Mouse (Mus musculus) lung, postnatal 0 days (tissue): ENCODE measurements around the gene D230025D16Rik. TPM values are rescaled to one million over a fixed set of nuclear protein-coding genes. Genes with fewer than 3 reads are reported as not detected.

Experiments
- ATAC-seq: fragments of 200-750 bp; cut with Nextera tagmentation; 2 replicates; pipeline ENCODE4 v1.8.0; 2017; ENCODE audit warnings: moderate library complexity
- DNase-seq: peaks from one replicate; pipeline ENCODE4 v3.0.0-alpha.2; 2016; ENCODE audit warnings: low spot score
- H3K27ac ChIP-seq: fragments of 300-500 bp; sonication (generic); 2 replicates; pipeline ENCODE4 v1.5.1; 2014; ENCODE audit warnings: antibody characterized with exemption, mild to moderate bottlenecking, low read length, mixed read lengths
- H3K27me3 ChIP-seq: fragments of 300-500 bp; sonication (generic); replicated peaks from 2 replicates; pipeline ENCODE4 v1.6.1; 2014; ENCODE audit warnings: low read length, mixed read lengths; ENCODE audit not compliant: insufficient read depth
- H3K36me3 ChIP-seq: fragments of 300-500 bp; sonication (generic); 2 replicates; pipeline ENCODE4 v1.6.1; 2014; ENCODE audit warnings: low read length, mixed read lengths; ENCODE audit not compliant: insufficient read depth
- H3K4me1 ChIP-seq: fragments of 300-500 bp; sonication (generic); 2 replicates; pipeline ENCODE4 v1.6.1; 2014; ENCODE audit warnings: antibody characterized with exemption, low read depth, low read length, mixed read lengths; ENCODE audit not compliant: insufficient read depth
- H3K4me2 ChIP-seq: fragments of 300-500 bp; sonication (generic); replicated peaks from 2 replicates; pipeline ENCODE4 v1.6.1; 2014; ENCODE audit warnings: low read depth, mild to moderate bottlenecking, low read length, moderate library complexity, mixed read lengths
- H3K4me3 ChIP-seq: fragments of 300-500 bp; sonication (generic); 2 replicates; pipeline ENCODE4 v1.5.1; 2014; ENCODE audit warnings: low read depth, low read length
- H3K9ac ChIP-seq: fragments of 300-500 bp; sonication (generic); replicated peaks from 2 replicates; pipeline ENCODE4 v1.6.1; 2014; ENCODE audit warnings: low read depth, mild to moderate bottlenecking
- H3K9me3 ChIP-seq: fragments of 300-500 bp; sonication (generic); 2 replicates; pipeline ENCODE4 v1.6.1; 2016; ENCODE audit warnings: low read length, mixed read lengths
- CTCF ChIP-seq: IDR thresholded peaks from 2 replicates; pipeline ENCODE4 v1.5.1; 2016; ENCODE audit warnings: antibody characterized with exemption, mild to moderate bottlenecking
- EP300 ChIP-seq: IDR thresholded peaks from 2 replicates; pipeline ENCODE4 v1.6.1; 2016; ENCODE audit warnings: antibody characterized with exemption, mild to moderate bottlenecking, control low read depth
- WGBS: fragments of 180-500 bp; shearing (Covaris S2); extraction: QIAGEN DNeasy Blood & Tissue Kit; methylation state at CpG from one replicate; pipeline ENCODE4 v1.1.7; 2014; 5-methylcytosine and 5-hydroxymethylcytosine counted together
- polyA plus RNA-seq: library from polyadenylated mRNA; unstranded; fragments of >200 nt; fragmentation: Nextera tagmentation; extraction: Ambion mirVana; gene quantifications from 2 replicates; pipeline ENCODE4 v1.2.1, GENCODE M21; 2015

D230025D16Rik gene
- polyA plus RNA-seq, 1 experiment from 2014 or later = 91.3 TPM

- ATAC-seq = no peak
- 13% methylated on average over 11 of the region's 11 CpGs for WGBS
- no peak overlapping the region for H3K9ac ChIP-seq
These were observed 50.4 kb downstream of the D230025D16Rik start for GRCm38 (mm10) chr8:105275387-105275786.

GRCm38 (mm10) chr8:105275840-105276239 lies 50.9 kb downstream of the D230025D16Rik start, which contains the start of gene Nol3:
Gene Nol3 (plus strand): TSS chr8:105276140.
- H3K36me3 ChIP-seq = no peaks in the 10 kb centered on the region
- no peak for ATAC-seq
- peak within 1 kb of the TSS; percentile 67 for H3K4me2 ChIP-seq
- H3K4me3 ChIP-seq = peak within 1 kb of the TSS; percentile 35
- H3K9ac ChIP-seq = 0 out of 2 replicates have a peak within 1 kb of the TSS, but pooled peaks have one; percentile 12
- H3K4me1 ChIP-seq = no peaks in the 10 kb centered on the region; the same call in none of the 2 replicates
- no peaks in the 10 kb centered on the region for H3K9me3 ChIP-seq
- DNase-seq = no peak
- no peak for TF ChIP-seq EP300
- TF ChIP-seq CTCF = no peak
- WGBS = 5% methylated on average over 10 of the region's 10 CpGs
- peaks cover 37% of the 10 kb centered on the region for H3K27me3 ChIP-seq
- no peak within 1 kb of the TSS for H3K27ac ChIP-seq

More at GRCm38 (mm10) chr8:105275387-105275786, 50.4 kb downstream of the D230025D16Rik start:
- no peak for DNase-seq
- H3K36me3 ChIP-seq = no peaks in the 10 kb centered on the region
- TF ChIP-seq CTCF (no peak), EP300 (no peak)
- H3K27me3 ChIP-seq = peaks cover 42% of the 10 kb centered on the region
- no peaks in the 10 kb centered on the region; the same call in none of the 2 replicates for H3K4me1 ChIP-seq
- no peak overlapping the region for H3K4me3 ChIP-seq
- H3K27ac ChIP-seq = no peak overlapping the region
- H3K9me3 ChIP-seq = no peaks in the 10 kb centered on the region
- peak overlapping the region; percentile 67; the same call in 1 of the 2 replicates for H3K4me2 ChIP-seq

- H3K27ac ChIP-seq = no peak overlapping the region
- no peaks in the 10 kb centered on the region for H3K36me3 ChIP-seq
- 4% methylated on average over 30 of the region's 30 CpGs for WGBS
- H3K4me2 ChIP-seq = peak overlapping the region; percentile 67
- no peaks in the 10 kb centered on the region for H3K9me3 ChIP-seq
- TF ChIP-seq CTCF (0 out of 2 replicates have a peak, but pooled peaks have one; percentile 5), EP300 (no peak)
- peaks cover 31% of the 10 kb centered on the region for H3K27me3 ChIP-seq
- H3K9ac ChIP-seq = 0 out of 2 replicates have a peak overlapping the region, but pooled peaks have one; percentile 12
- ATAC-seq (peak; percentile 46), DNase-seq (peak; percentile 69)
- H3K4me1 ChIP-seq = no peaks in the 10 kb centered on the region; the same call in none of the 2 replicates
- peak overlapping the region; percentile 35 for H3K4me3 ChIP-seq
These were observed 51.6 kb downstream of the D230025D16Rik start for GRCm38 (mm10) chr8:105276292-105277120.

GRCm38 (mm10) chr8:105278911-105279334 lies 54.0 kb downstream of the D230025D16Rik start:
- WGBS = 5% methylated on average over 28 of the region's 28 CpGs
- no peak overlapping the region for H3K27ac ChIP-seq
- H3K27me3 ChIP-seq = peaks cover 18% of the 10 kb centered on the region
- H3K4me2 ChIP-seq = peak overlapping the region; percentile 44
- no peak overlapping the region for H3K9ac ChIP-seq
- no peak for TF ChIP-seq EP300
- peak; percentile 64 for TF ChIP-seq CTCF
- no peaks in the 10 kb centered on the region for H3K9me3 ChIP-seq
- H3K4me3 ChIP-seq = no peak overlapping the region; the same call in 1 of the 2 replicates
- ATAC-seq (peak; percentile 77), DNase-seq (peak; percentile 87)
- H3K4me1 ChIP-seq = no peaks in the 10 kb centered on the region; the same call in none of the 2 replicates
- H3K36me3 ChIP-seq = no peaks in the 10 kb centered on the region

GRCm38 (mm10) chr8:105280567-105280966 lies 55.6 kb downstream of the D230025D16Rik start:
- H3K4me2 ChIP-seq = no peak overlapping the region
- H3K4me3 ChIP-seq = no peak overlapping the region
- H3K4me1 ChIP-seq = no peaks in the 10 kb centered on the region; the same call in none of the 2 replicates
- WGBS = 79% methylated on average over 3 of the region's 3 CpGs
- H3K27me3 ChIP-seq = peaks cover 11% of the 10 kb centered on the region; the same call in 1 of the 2 replicates
- H3K36me3 ChIP-seq = no peaks in the 10 kb centered on the region
- no peak for ATAC-seq
- H3K27ac ChIP-seq = no peak overlapping the region
- no peaks in the 10 kb centered on the region for H3K9me3 ChIP-seq
- TF ChIP-seq EP300 (no peak), CTCF (no peak)
- no peak overlapping the region for H3K9ac ChIP-seq
- DNase-seq = no peak

- TF ChIP-seq CTCF (no peak), EP300 (no peak)
- Histone ChIP-seq H3K27me3 (peaks cover 11% of the 10 kb centered on the region; the same call in 1 of the 2 replicates), H3K27ac (no peak overlapping the region), H3K4me2 (no peak overlapping the region), H3K36me3 (no peaks in the 10 kb centered on the region), H3K9me3 (no peaks in the 10 kb centered on the region), H3K4me3 (no peak overlapping the region), H3K4me1 (no peaks in the 10 kb centered on the region; the same call in none of the 2 replicates), H3K9ac (no peak overlapping the region)
- 61% methylated on average over 12 of the region's 12 CpGs for WGBS
- ATAC-seq (peak; percentile 46; the same call in 1 of the 2 replicates), DNase-seq (peak; percentile 56)
These were observed 56.9 kb downstream of the D230025D16Rik start for GRCm38 (mm10) chr8:105281821-105282220.
